ENCODE assay signal across 9 mouse cellular contexts in genomic region chr9:78358053-78358452, GRCm38 (mm10). TPM values are rescaled to one million over a fixed set of nuclear protein-coding genes. Genes with fewer than 3 reads are reported as not detected.
DNase-seq lines count a peak whose midpoint lies in the region; ATAC-seq and TF ChIP-seq lines count a peak whose summit lies in the region.
"Had no signal": no experiment of that assay in that cellular context is flagged by ENCODE, and none has a peak within 500 bp of the region (broad histone marks: within the 10 kb centered on the region; RNA-seq: fewer than 3 reads in every experiment).

No protein-coding gene starts in this region.

- ATAC-seq in frontal cortex, adult (ENCODE audit: low TSS enrichment): peak; percentile 80
- peak; percentile 78 for ATAC-seq in intestine, embryonic 15.5 days
- peak; percentile 56; the same call in 1 of the 2 replicates for ATAC-seq in monocyte, adult 5-6 weeks (replicated peaks; ENCODE audit: insufficient number of reproducible peaks, low FRiP score, low TSS enrichment, poor library complexity, severe bottlenecking)
- peak; percentile 67 for ATAC-seq in stomach, postnatal 0 days (ENCODE audit: low FRiP score, low TSS enrichment)

- peak; percentile 47 for DNase-seq in layer of hippocampus, adult 11-12 months (ENCODE audit: low spot score)
- no peak for DNase-seq in layer of hippocampus, adult 9-10 months (ENCODE audit: low spot score)
- DNase-seq in cerebellum, adult 9-10 months: peak; percentile 28
- peak; percentile 78 for DNase-seq in limb, embryonic 10.5 days (ENCODE audit: low spot score)
- peak; percentile 78 for DNase-seq in stomach, postnatal 0 days (ENCODE audit: low spot score)

- no peak overlapping the region for H3K4me2 ChIP-seq in intestine, embryonic 15.5 days (replicated peaks)
- no peak overlapping the region for H3K4me2 ChIP-seq in stomach, postnatal 0 days (replicated peaks; ENCODE audit: low read depth)

- H3K9me3 ChIP-seq in intestine, embryonic 15.5 days: no peaks in the 10 kb centered on the region
- H3K9me3 ChIP-seq in limb, embryonic 10.5 days (replicated peaks): no peaks in the 10 kb centered on the region
- no peaks in the 10 kb centered on the region for H3K9me3 ChIP-seq in stomach, postnatal 0 days (ENCODE audit: control insufficient read depth, low read length)

- no peaks in the 10 kb centered on the region for H3K4me1 ChIP-seq in intestine, embryonic 15.5 days (replicated peaks)
- no peaks in the 10 kb centered on the region; the same call in 1 of the 2 replicates for H3K4me1 ChIP-seq in limb, embryonic 10.5 days
- H3K4me1 ChIP-seq in stomach, postnatal 0 days (replicated peaks; ENCODE audit: control insufficient read depth, insufficient read depth): no peaks in the 10 kb centered on the region

- no peak overlapping the region for H3K4me3 ChIP-seq in intestine, embryonic 15.5 days (replicated peaks)
- H3K4me3 ChIP-seq in limb, embryonic 10.5 days: no peak overlapping the region
- H3K4me3 ChIP-seq in stomach, postnatal 0 days (ENCODE audit: low read depth, low read length): no peak overlapping the region

- no peak overlapping the region for H3K9ac ChIP-seq in intestine, embryonic 15.5 days
- no peak overlapping the region for H3K9ac ChIP-seq in stomach, postnatal 0 days (ENCODE audit: low read length)

- H3K27me3 ChIP-seq in intestine, embryonic 15.5 days (replicated peaks): no peaks in the 10 kb centered on the region
- H3K27me3 ChIP-seq in limb, embryonic 10.5 days (ENCODE audit: low read depth, poor library complexity, severe bottlenecking): no peaks in the 10 kb centered on the region
- H3K27me3 ChIP-seq in stomach, postnatal 0 days (ENCODE audit: control insufficient read depth, insufficient read depth, low read length): no peaks in the 10 kb centered on the region

- TF ChIP-seq CTCF in stomach, postnatal 0 days (IDR thresholded peaks at IDR 0.05; ENCODE audit: low read depth): peak; percentile 85

- no peak for TF ChIP-seq EP300 in stomach, postnatal 0 days (optimal IDR thresholded peaks at IDR 0.05)

- 13% methylated on average over 9 of the region's 9 CpGs for WGBS in intestine, embryonic 15.5 days
- 14% methylated on average over 9 of the region's 9 CpGs for whole genome bisulfite sequencing in limb, embryonic 10.5 days
- 11% methylated on average over 9 of the region's 9 CpGs for WGBS in stomach, postnatal 0 days

- no peak overlapping the region for H3K27ac ChIP-seq in intestine, embryonic 15.5 days
- no peak overlapping the region for H3K27ac ChIP-seq in limb, embryonic 10.5 days
- no peak overlapping the region for H3K27ac ChIP-seq in stomach, postnatal 0 days (replicated peaks)

- no peaks in the 10 kb centered on the region for H3K36me3 ChIP-seq in intestine, embryonic 15.5 days
- no peaks in the 10 kb centered on the region for H3K36me3 ChIP-seq in limb, embryonic 10.5 days
- no peaks in the 10 kb centered on the region for H3K36me3 ChIP-seq in stomach, postnatal 0 days (ENCODE audit: control insufficient read depth, insufficient read depth, low read length)

RNA-seq across cellular contexts. Expression of gene Gsta2, which starts 2.5 kb away (rescaled TPM):
- polyA plus RNA-seq in intestine, embryonic 15.5 days (2015; fragmentation: Nextera tagmentation; extraction: Ambion mirVana): 35.3 and 36.5 TPM in 2 replicates
- polyA plus RNA-seq in limb, embryonic 10.5 days (2016; fragmentation: Nextera tagmentation; extraction: Ambion mirVana): not detected in 2 replicates
- total RNA-seq in monocyte, adult 5-6 weeks (2017): 2.0 TPM in 1 of 3 replicates, not detected in the others
- 69.4 and 82.2 TPM in 2 replicates for polyA plus RNA-seq in stomach, postnatal 0 days (2015; fragmentation: Nextera tagmentation; extraction: Ambion mirVana)

RNA-seq across cellular contexts. Expression of gene Dppa5a, which starts 9.9 kb away (rescaled TPM):
- 0.39 TPM in 1 of 2 replicates, not detected in the other for polyA plus RNA-seq in intestine, embryonic 15.5 days (2015; fragmentation: Nextera tagmentation; extraction: Ambion mirVana)
- polyA plus RNA-seq in limb, embryonic 10.5 days (2016; fragmentation: Nextera tagmentation; extraction: Ambion mirVana): not detected in 2 replicates
- not detected in 3 replicates for total RNA-seq in monocyte, adult 5-6 weeks (2017)
- 1.2 and 2.1 TPM in 2 replicates for polyA plus RNA-seq in stomach, postnatal 0 days (2015; fragmentation: Nextera tagmentation; extraction: Ambion mirVana)
- total RNA-seq: adrenal gland, postnatal 4 days had no signal

RNA-seq across cellular contexts. Expression of gene Ooep, which starts 20.5 kb away (rescaled TPM):
- polyA plus RNA-seq in intestine, embryonic 15.5 days (2015; fragmentation: Nextera tagmentation; extraction: Ambion mirVana): 0.34 and 0.60 TPM in 2 replicates
- 0.40 and 0.90 TPM in 2 replicates for polyA plus RNA-seq in limb, embryonic 10.5 days (2016; fragmentation: Nextera tagmentation; extraction: Ambion mirVana)
- 0.87 TPM in 1 of 3 replicates, not detected in the others for total RNA-seq in monocyte, adult 5-6 weeks (2017)
- polyA plus RNA-seq in stomach, postnatal 0 days (2015; fragmentation: Nextera tagmentation; extraction: Ambion mirVana): 0.81 and 0.90 TPM in 2 replicates

RNA-seq across cellular contexts. Expression of gene Omt2b, which starts 30.7 kb away (rescaled TPM):
- not detected in 2 replicates for polyA plus RNA-seq in intestine, embryonic 15.5 days (2015; fragmentation: Nextera tagmentation; extraction: Ambion mirVana)
- not detected in 2 replicates for polyA plus RNA-seq in limb, embryonic 10.5 days (2016; fragmentation: Nextera tagmentation; extraction: Ambion mirVana)
- total RNA-seq in monocyte, adult 5-6 weeks (2017): not detected in 3 replicates
- not detected in 2 replicates for polyA plus RNA-seq in stomach, postnatal 0 days (2015; fragmentation: Nextera tagmentation; extraction: Ambion mirVana)
- total RNA-seq: adrenal gland, postnatal 4 days had no signal

RNA-seq across cellular contexts. Expression of gene Ddx43, which starts 37.5 kb away (rescaled TPM):
- 0.27 and 0.36 TPM in 2 replicates for polyA plus RNA-seq in intestine, embryonic 15.5 days (2015; fragmentation: Nextera tagmentation; extraction: Ambion mirVana)
- 0.15 and 0.18 TPM in 2 replicates for polyA plus RNA-seq in limb, embryonic 10.5 days (2016; fragmentation: Nextera tagmentation; extraction: Ambion mirVana)
- 2.8 to 15.4 TPM (median 3.9 TPM) in 3 replicates for total RNA-seq in monocyte, adult 5-6 weeks (2017)
- polyA plus RNA-seq in stomach, postnatal 0 days (2015; fragmentation: Nextera tagmentation; extraction: Ambion mirVana): 0.08 and 0.12 TPM in 2 replicates

Comparison
In these comparisons a context has a peak if more than half of its experiments do, and no peak if none do; other contexts are left out.
1. RNA of gene Gsta2, which starts 2.5 kb away (polyA plus RNA-seq): 69.4 to 82.2 TPM in stomach, postnatal 0 days and 35.3 to 36.5 TPM in intestine, embryonic 15.5 days; not detected in limb, embryonic 10.5 days; every median in the first group is over 10 times any median in the second.
2. Peak in every context shown above with its lines, with median percentiles within 50 percentile points of each other: ATAC-seq.